Mouse (Mus musculus) left cerebral cortex, adult 8-10 months (tissue): ENCODE results near the gene Rps6ka2. TPM values are rescaled to one million over a fixed set of nuclear protein-coding genes. Genes with fewer than 3 reads are reported as not detected.
"Not testable (repeated sequence)": the region's sequence is repeated elsewhere in the genome, so short reads cannot be mapped to it uniquely, and the experiment has no call there.

Experiments used
- DNase-seq, 2 experiments: peaks; one replicate each; pipeline ENCODE4 v3.0.0; 2022; ENCODE audit warnings: low spot score in 2 of 2
- total RNA-seq, 4 experiments: library from RNA; stranded (reverse); gene quantifications; 2 replicates each; pipeline ENCODE4 v1.2.4; 2022

The Rps6ka2 gene
- 10 to 100 TPM; 49.6 to 57.2 (median 50.4) TPM for total RNA-seq

GRCm38 (mm10) chr17:7169627-7170303, at the start of gene Rps6ka2:
Gene Rps6ka2 (plus strand): TSS chr17:7170115.
- DNase-seq = peak; percentile 84 to 96

GRCm38 (mm10) chr17:7120835-7121234, 49.1 kb upstream of the Rps6ka2 start:
- DNase-seq = not testable (repeated sequence)

DNA sequence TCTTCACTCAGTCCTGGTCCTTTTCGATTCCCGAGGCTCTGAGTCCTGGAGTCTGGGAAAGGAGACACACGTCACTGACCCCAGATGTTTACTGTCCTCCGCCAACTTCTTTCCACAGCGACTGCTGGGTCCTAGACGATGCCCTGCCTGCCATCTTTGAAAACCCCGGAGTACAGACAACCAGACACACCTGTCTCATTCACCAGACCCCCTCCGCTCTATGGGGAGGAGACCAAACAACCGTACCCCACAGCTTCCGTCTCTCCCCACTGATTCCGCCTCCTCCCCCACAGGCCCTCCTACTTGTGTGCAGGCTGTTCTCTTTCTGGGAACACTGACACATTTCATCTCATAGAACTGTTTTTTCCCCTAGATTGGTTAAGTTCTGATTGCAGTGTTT, 47.4 kb upstream of the Rps6ka2 start:
- not testable (repeated sequence) for DNase-seq

DNA sequence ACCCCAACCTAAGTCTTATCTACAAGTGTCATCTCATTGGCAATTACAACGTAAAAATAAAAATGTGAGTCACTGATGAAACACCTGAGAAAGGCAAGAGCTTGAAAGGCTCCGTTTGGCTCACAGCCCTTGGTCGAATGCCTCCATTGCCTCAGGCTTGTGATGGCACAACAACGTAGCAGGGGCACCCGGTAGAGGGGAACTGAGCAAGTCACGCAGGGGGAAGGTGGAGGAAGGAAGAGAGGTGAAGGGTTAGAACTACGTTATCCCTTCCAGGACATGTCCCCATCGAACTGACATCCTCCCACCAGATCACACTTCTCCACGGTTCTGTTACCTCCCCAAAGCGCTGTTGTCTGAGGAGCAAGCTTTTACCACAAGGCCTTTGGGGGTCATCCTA, 43.4 kb upstream of the Rps6ka2 start:
- not testable (repeated sequence) for DNase-seq

- DNase-seq = not testable (repeated sequence)
Measured at GRCm38 (mm10) chr17:7134002-7134401, 35.9 kb upstream of the Rps6ka2 start.

- not testable (repeated sequence) for DNase-seq
Measured at GRCm38 (mm10) chr17:7135277-7135676, 34.6 kb upstream of the Rps6ka2 start.

- DNase-seq = no peak
Measured at GRCm38 (mm10) chr17:7138186-7138925, 31.6 kb upstream of the Rps6ka2 start.

DNA sequence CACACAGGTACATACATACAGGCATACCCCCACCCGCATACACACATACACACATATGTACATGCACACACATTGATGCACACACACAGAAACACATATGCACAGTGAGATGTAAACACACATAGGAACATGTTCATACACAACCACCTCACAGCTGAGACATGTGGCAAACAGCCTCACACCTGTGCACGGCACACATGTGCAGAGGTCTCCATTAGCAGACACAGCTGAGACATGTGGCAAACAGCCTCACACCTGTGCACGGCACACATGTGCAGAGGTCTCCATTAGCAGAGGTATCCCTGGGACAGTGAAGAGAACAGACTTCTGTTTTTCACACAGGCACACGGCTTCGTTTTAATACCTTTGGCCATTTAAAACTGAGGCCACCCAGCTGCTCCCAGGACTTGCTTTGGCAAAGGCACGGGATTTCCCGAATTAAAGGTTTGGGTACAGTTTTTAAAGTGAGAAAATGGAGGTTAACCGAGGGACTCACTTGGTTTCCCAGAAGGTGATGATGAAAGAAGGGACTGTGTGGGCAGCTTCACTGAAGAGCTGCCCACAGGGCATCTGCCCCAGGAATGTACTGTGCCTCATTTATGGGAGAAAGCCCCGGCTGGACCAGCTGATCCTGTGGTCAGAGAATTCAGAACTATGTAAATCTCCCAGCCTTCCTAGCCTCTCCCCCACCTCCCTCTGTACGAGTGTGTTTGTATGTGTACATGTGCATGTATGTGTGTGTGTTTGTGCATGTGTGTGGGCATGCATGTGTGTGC, 29.3 kb upstream of the Rps6ka2 start:
- DNase-seq = no peak

DNA sequence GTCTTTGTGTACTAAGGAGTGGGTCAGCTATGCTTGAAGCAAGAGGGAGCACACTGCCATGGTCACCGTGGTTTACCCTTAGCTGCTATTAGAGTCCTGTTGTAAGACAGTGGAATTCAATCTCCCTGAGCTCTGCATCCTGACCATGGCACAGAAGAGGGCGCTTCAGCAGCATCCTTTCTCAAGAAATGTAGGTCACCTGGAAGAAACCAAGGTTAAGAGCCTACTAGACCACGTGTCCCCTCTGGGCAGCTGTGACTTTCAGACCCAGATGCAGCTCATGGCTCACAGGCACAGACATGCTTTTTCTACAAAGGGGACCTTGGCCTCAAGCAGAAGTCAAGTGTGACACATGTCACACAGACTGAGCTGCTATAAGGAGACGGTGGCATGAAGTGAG, 27.5 kb upstream of the Rps6ka2 start:
- DNase-seq = no peak

GRCm38 (mm10) chr17:7143885-7144518, 25.9 kb upstream of the Rps6ka2 start:
- no peak for DNase-seq

- no peak for DNase-seq
Measured at GRCm38 (mm10) chr17:7145373-7146058, 24.4 kb upstream of the Rps6ka2 start.

- DNase-seq = no peak
Measured at GRCm38 (mm10) chr17:7146479-7146878, 23.4 kb upstream of the Rps6ka2 start.

DNA sequence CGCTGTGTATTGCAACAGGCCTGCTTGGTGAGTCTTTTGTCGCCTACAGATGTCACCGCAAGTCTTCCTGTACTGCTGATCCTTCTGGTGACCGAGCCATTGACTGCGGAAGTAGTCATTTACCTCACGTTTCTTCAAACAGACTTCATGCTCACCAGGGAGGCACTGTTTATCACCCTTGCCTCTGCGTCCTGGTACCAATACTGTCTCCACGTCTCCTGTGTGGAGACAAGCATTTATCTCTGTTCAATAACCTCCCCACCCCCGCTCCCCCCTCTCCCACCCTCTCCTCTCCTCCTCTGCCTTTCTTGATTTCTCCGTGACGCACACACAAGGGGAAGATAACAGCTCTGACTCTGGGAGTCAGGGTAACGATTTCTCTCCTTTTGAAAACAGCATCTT, 22.0 kb upstream of the Rps6ka2 start:
- no peak for DNase-seq

GRCm38 (mm10) chr17:7149328-7150195, 20.4 kb upstream of the Rps6ka2 start:
- DNase-seq = no peak

DNA sequence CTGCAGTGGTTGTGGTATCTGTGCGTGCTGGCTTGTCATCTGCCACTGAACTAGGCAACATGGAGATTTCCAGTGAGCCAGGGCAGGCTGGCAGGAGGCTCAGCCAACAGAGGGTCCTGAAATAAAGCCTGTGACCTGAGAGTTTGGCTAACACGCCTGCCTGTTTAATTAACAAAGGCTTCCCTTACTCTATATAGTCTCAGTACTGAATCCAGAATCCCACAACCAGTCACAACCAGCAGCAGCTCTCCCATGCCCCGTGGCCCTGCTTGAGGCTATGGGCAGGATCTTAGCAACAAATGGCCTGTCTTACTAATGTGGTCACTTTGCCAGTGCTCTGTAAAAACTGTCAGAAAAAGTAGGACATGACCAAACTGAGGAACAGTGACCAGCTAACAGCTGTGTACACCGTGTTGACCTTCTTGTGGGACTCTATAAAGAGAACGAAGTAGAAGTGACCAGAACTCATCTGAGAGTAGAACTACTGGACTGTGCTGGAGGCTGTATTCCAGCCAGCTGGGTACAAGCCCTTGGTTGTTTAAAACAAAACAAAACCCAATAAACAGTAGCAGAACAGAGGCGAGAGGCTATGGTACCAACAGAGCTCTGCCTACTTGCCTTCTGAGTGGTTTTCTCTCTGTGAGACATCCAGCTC, 18.3 kb upstream of the Rps6ka2 start:
- no peak for DNase-seq

GRCm38 (mm10) chr17:7152662-7153061, 17.3 kb upstream of the Rps6ka2 start:
- DNase-seq = no peak

GRCm38 (mm10) chr17:7163955-7164354, 6.0 kb upstream of the Rps6ka2 start:
- DNase-seq = no peak

DNA sequence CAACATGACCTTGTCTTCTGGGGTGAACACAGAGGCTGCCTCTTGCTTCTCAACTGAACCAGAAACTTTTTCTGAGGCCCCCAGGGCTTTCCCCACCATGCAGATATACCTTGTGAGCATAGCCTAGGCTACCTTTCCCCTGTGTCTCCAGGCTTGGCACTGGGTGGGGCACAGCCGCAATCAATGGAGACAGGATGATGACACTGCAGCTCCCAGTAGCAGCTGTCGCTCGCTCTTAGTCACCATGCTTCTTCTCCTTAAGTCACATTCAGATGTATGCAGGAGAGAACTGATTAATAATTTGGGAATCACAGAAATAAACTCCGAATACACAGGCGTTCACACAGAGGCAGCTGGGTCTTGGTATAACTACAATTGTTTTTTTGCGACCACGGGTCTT, 4.4 kb upstream of the Rps6ka2 start:
- DNase-seq = no peak

DNA sequence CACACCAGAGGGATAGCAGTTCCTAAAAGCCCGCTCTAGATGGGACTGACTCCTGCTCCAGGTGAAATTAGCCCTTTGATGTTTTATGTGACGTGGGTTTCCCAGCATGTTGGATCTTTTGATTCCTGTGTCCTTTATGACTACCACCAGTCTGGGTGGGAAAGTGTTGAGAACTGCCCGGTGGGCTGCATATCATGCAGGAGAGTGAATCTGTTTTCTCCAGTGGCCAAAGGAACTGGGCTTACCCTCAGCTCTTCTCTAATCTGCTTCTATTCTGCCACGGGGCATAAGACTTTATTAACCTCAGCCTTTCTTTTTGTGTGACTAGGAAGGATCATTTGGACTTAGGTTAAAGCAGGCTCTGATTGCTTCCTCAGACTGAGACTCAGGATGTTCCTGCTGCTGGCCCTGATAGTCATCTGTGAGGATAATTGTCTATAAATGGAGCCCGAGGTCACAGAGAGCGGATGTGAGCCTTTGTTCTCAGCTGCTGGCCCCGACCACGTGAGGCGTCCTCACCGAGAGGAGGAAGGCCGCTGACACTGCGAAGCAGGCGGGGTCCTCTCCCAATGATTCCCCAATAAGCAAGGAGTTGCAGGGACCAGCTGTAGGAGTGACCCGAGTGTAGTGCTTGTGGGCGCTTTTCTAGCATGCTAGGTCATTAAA, 821 bp upstream of the Rps6ka2 start:
- no peak for DNase-seq
